Mouse (Mus musculus) mature B cell (primary cell): ENCODE results near the gene Gon4l.
"Not testable (repeated sequence)": the region's sequence is repeated elsewhere in the genome, so short reads cannot be mapped to it uniquely, and the experiment has no call there.

Experiments
- in situ Hi-C: fragments of 300-500 bp; cut with MboI; formaldehyde crosslinking; loops from 2 replicates; pipeline ENCODE4 v1.14.3; 2019

Gon4l gene

GRCm38 (mm10) chr3:88834951-88835491, at the start of gene Gon4l:
Gene Gon4l (plus strand): TSS chr3:88835231.
- in situ Hi-C loops: not testable (repeated sequence)

GRCm38 (mm10) chr3:88786323-88786722, 48.7 kb upstream of the Gon4l start:
- in situ Hi-C loops: not testable (repeated sequence)

GRCm38 (mm10) chr3:88786805-88787204, 48.2 kb upstream of the Gon4l start:
- in situ Hi-C loops: not testable (repeated sequence)

GRCm38 (mm10) chr3:88788033-88788432, 47.0 kb upstream of the Gon4l start:
- in situ Hi-C loops: not testable (repeated sequence)

- in situ Hi-C loops: not testable (repeated sequence)
These were observed 37.5 kb upstream of the Gon4l start for GRCm38 (mm10) chr3:88797507-88797906.

GRCm38 (mm10) chr3:88803910-88804540, 31.0 kb upstream of the Gon4l start:
- in situ Hi-C loops: no loop called here

- in situ Hi-C loops: no loop called here
These were observed 9.3 kb upstream of the Gon4l start for GRCm38 (mm10) chr3:88825710-88826109.

GRCm38 (mm10) chr3:88827231-88827630, 7.8 kb upstream of the Gon4l start:
- in situ Hi-C loops: no loop called here

GRCm38 (mm10) chr3:88831177-88832121, 3.6 kb upstream of the Gon4l start:
- in situ Hi-C loops: not testable (repeated sequence)

- in situ Hi-C loops: not testable (repeated sequence)
These were observed 2.6 kb upstream of the Gon4l start for GRCm38 (mm10) chr3:88832388-88832787.

- in situ Hi-C loops: no loop called here
These were observed 14.1 kb downstream of the Gon4l start for GRCm38 (mm10) chr3:88849172-88849571.

GRCm38 (mm10) chr3:88855837-88856236, 20.8 kb downstream of the Gon4l start:
- in situ Hi-C loops: no loop called here

- in situ Hi-C loops: no loop called here
These were observed 27.1 kb downstream of the Gon4l start for GRCm38 (mm10) chr3:88862129-88862528.

GRCm38 (mm10) chr3:88866735-88867134, 31.7 kb downstream of the Gon4l start:
- in situ Hi-C loops: not testable (repeated sequence)

GRCm38 (mm10) chr3:88867177-88867576, 32.1 kb downstream of the Gon4l start:
- in situ Hi-C loops: not testable (repeated sequence)

GRCm38 (mm10) chr3:88868449-88868848, 33.4 kb downstream of the Gon4l start:
- in situ Hi-C loops: not testable (repeated sequence)

GRCm38 (mm10) chr3:88882536-88882935, 47.5 kb downstream of the Gon4l start:
- in situ Hi-C loops: not testable (repeated sequence)

- in situ Hi-C loops: not testable (repeated sequence)
These were observed 58.0 kb downstream of the Gon4l start for GRCm38 (mm10) chr3:88893011-88893410.

GRCm38 (mm10) chr3:88904803-88905202, 69.8 kb downstream of the Gon4l start:
- in situ Hi-C loops: no loop called here

GRCm38 (mm10) chr3:88905209-88905608, 70.2 kb downstream of the Gon4l start:
- in situ Hi-C loops: no loop called here

- in situ Hi-C loops: no loop called here
These were observed 70.7 kb downstream of the Gon4l start for GRCm38 (mm10) chr3:88905741-88906140.

- in situ Hi-C loops: no loop called here
These were observed 71.5 kb downstream of the Gon4l start for GRCm38 (mm10) chr3:88906393-88907159.
